Mouse (Mus musculus) neural tube, embryonic 15.5 days (tissue): Measurements from ENCODE around the gene Vasp. TPM values are rescaled to one million over a fixed set of nuclear protein-coding genes. Genes with fewer than 3 reads are reported as not detected.
A peak's percentile ranks its signal among the peaks of the same experiment; 100 is the strongest.

ENCODE experiments used
- ATAC-seq: fragments of 200-750 bp; cut with Nextera tagmentation; 2 replicates; pipeline ENCODE4 v1.8.0; 2017; ENCODE audit warnings: mild to moderate bottlenecking, moderate TSS enrichment, moderate library complexity; ENCODE audit not compliant: low FRiP score
- H3K27ac ChIP-seq: fragments of 300-500 bp; sonication (generic); replicated peaks from 2 replicates; pipeline ENCODE4 v1.5.1; 2015; ENCODE audit warnings: mild to moderate bottlenecking, inconsistent platforms
- H3K27me3 ChIP-seq: fragments of 300-500 bp; sonication (generic); replicated peaks from 2 replicates; pipeline ENCODE4 v1.6.1; 2015; ENCODE audit warnings: inconsistent platforms
- H3K36me3 ChIP-seq: fragments of 300-500 bp; sonication (generic); 2 replicates; pipeline ENCODE4 v1.6.1; 2015; ENCODE audit warnings: inconsistent platforms
- H3K4me1 ChIP-seq: fragments of 300-500 bp; sonication (generic); 2 replicates; pipeline ENCODE4 v1.6.1; 2015; ENCODE audit warnings: inconsistent platforms
- H3K4me2 ChIP-seq: fragments of 300-500 bp; sonication (generic); 2 replicates; pipeline ENCODE4 v1.6.1; 2015; ENCODE audit warnings: inconsistent platforms, mild to moderate bottlenecking, moderate library complexity
- H3K4me3 ChIP-seq: fragments of 300-500 bp; sonication (generic); replicated peaks from 2 replicates; pipeline ENCODE4 v1.5.1; 2015; ENCODE audit warnings: mild to moderate bottlenecking, inconsistent platforms
- H3K9ac ChIP-seq: fragments of 300-500 bp; sonication (generic); replicated peaks from 2 replicates; pipeline ENCODE4 v1.6.1; 2015; ENCODE audit warnings: mild to moderate bottlenecking, inconsistent platforms
- H3K9me3 ChIP-seq: fragments of 300-500 bp; sonication (generic); replicated peaks from 2 replicates; pipeline ENCODE4 v1.6.1; 2016; ENCODE audit warnings: inconsistent platforms
- WGBS: fragments of 180-500 bp; shearing (Covaris S2); methylation state at CpG from one replicate; pipeline ENCODE4 v1.1.7; 2015; ENCODE audit warnings: mixed read lengths; 5-methylcytosine and 5-hydroxymethylcytosine counted together
- polyA plus RNA-seq: library from polyadenylated mRNA; unstranded; fragments of >200 nt; fragmentation: Nextera tagmentation; extraction: Ambion mirVana; gene quantifications from 2 replicates; pipeline ENCODE4 v1.2.1, GENCODE M21; 2015

Vasp gene
- polyA plus RNA-seq, 1 experiment from 2014 or later: 40.9 TPM

DNA sequence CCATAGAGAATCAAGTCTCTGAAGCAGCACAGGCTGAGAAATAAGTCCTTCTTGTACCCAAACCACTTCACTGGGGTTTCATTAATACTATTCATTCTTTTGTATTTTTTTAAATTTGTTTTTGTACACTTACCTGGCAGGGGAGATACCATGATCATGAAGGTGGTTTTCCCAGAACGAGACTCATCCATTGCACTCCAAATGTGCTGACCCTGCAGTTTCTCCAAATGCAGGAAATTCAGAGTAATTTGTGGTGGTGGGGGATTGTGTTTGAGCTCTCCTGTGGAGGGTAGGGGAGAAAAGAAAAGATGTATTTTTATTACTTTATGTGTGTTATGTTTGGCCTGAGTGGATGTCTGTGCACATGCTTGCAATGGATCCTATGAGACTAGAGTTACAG is 29.6 kb downstream of the Vasp start:
- Histone ChIP-seq H3K4me1 (peaks cover 10% of the 10 kb centered on the region), H3K4me3 (no peak overlapping the region), H3K27me3 (no peaks in the 10 kb centered on the region), H3K36me3 (peaks cover 17% of the 10 kb centered on the region), H3K27ac (no peak overlapping the region), H3K9me3 (no peaks in the 10 kb centered on the region), H3K9ac (no peak overlapping the region), H3K4me2 (no peak overlapping the region)
- no peak for ATAC-seq
- 88% methylated on average over 1 of the region's 1 CpGs for WGBS

DNA sequence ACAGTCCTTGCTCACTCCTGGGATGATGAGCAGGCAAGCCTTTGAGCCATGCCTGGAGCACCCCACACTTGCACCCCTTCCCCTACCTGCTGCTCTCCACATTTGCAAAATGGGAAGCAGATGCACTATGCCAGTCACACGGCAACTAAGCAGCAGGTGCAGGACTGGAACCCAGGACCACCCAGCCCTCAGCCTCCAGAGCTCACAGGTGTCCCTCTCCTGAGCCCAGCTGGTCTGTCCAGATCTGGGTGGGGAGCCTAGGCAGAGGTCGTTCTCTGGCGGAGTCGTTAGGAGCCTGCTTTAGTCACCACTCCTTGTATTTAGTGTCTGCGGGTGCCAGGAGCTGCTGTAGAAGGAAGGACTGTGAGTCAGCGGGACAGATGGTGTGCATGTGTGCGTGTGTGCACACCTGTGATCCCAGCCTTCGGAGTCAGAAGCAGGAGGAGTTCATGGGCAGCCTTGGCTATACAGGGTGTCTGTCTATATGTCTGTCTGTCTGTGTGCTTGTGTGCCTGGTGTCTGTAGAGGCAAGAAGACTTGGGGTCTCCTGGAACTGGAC is 30.6 kb downstream of the Vasp start:
- H3K27me3 ChIP-seq: no peaks in the 10 kb centered on the region
- WGBS: 91% methylated on average over 8 of the region's 8 CpGs
- H3K4me3 ChIP-seq: no peak overlapping the region
- H3K36me3 ChIP-seq: peaks cover 14% of the 10 kb centered on the region
- peaks cover 17% of the 10 kb centered on the region for H3K4me1 ChIP-seq
- no peak overlapping the region for H3K27ac ChIP-seq
- no peak overlapping the region for H3K9ac ChIP-seq
- H3K9me3 ChIP-seq: no peaks in the 10 kb centered on the region
- H3K4me2 ChIP-seq: no peak overlapping the region
- no peak for ATAC-seq

DNA sequence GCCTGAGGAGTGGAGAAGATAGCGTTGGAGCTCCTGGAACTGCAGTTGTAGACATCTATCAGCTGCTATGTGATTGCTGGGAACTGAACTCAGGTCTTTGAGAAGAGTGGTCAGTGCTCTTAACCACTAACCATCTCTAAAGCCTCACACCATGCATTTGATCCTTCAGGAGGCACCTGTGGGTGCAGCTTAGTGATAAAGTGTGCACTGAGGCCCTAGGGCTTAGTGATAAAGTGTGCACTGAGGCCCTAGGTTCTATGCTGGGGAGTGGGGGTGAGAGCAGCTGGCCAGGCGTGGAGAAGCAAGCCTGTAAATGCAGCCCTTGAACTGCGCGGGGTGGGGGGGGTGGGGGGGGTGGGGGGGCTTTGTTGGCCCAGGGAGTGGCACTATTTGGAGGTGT is 31.6 kb downstream of the Vasp start:
- H3K9ac ChIP-seq: no peak overlapping the region
- ATAC-seq: no peak
- H3K4me2 ChIP-seq: no peak overlapping the region
- 50% methylated on average over 1 of the region's 4 CpGs for WGBS
- H3K9me3 ChIP-seq: no peaks in the 10 kb centered on the region
- H3K27me3 ChIP-seq: no peaks in the 10 kb centered on the region
- H3K4me3 ChIP-seq: no peak overlapping the region
- 0 out of 2 replicates have a peak overlapping the region, but pooled peaks have one; percentile 23 for H3K27ac ChIP-seq
- 0 out of 2 replicates have a peak, but pooled peaks cover 4% of the 10 kb centered on the region for H3K36me3 ChIP-seq
- peaks cover 20% of the 10 kb centered on the region for H3K4me1 ChIP-seq

DNA sequence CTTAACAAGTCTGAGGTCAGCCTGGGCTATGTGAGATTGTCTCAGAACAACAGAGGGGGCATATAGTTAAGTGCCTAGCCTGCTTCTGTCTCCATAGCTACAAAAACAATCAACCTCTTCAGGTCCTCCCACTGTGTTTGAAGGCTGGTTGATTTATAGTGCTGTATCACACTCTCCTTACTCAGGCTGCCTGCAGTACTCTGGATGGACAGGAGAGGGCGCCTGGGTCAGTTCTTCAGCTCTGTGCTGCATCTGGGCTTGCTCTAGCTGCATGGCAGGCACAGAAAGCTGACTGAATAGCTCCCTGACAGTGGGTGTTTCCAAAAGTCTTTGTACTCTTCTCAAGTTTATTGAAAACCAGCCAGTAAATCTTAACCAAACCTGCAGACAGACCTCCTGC is 32.2 kb downstream of the Vasp start:
- Histone ChIP-seq H3K4me2 (no peak overlapping the region), H3K4me3 (no peak overlapping the region), H3K36me3 (no peaks in the 10 kb centered on the region), H3K27ac (no peak overlapping the region; the same call in 1 of the 2 replicates), H3K9ac (no peak overlapping the region), H3K4me1 (peaks cover 20% of the 10 kb centered on the region), H3K9me3 (no peaks in the 10 kb centered on the region), H3K27me3 (no peaks in the 10 kb centered on the region)
- peak; percentile 94 for ATAC-seq
- 0% methylated on average over 1 of the region's 1 CpGs for WGBS

DNA sequence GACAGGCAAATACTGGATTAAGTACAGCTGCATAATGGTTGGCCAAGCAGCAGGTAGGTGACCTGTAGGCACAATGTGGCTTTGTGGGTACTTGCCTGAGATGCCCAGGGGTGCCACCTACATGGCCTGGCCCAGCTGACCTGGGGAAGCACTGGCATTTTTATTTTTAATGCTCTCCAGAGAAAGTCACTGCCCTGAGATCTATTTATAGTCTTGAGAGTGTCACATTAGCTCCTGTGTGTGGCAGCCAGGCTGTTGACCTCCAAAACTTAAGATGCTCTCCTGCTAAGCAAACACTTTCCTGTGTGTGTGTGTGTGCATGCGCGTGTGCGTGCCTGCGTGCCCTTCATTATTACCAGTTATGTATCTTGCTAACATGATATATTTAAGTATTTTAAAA is 33.3 kb downstream of the Vasp start:
- no peaks in the 10 kb centered on the region for H3K36me3 ChIP-seq
- H3K27ac ChIP-seq: no peak overlapping the region
- WGBS: 96% methylated on average over 4 of the region's 4 CpGs
- H3K4me1 ChIP-seq: peaks cover 20% of the 10 kb centered on the region
- H3K4me3 ChIP-seq: no peak overlapping the region
- no peaks in the 10 kb centered on the region for H3K27me3 ChIP-seq
- no peak for ATAC-seq
- H3K9me3 ChIP-seq: no peaks in the 10 kb centered on the region
- H3K9ac ChIP-seq: no peak overlapping the region
- no peak overlapping the region for H3K4me2 ChIP-seq

DNA sequence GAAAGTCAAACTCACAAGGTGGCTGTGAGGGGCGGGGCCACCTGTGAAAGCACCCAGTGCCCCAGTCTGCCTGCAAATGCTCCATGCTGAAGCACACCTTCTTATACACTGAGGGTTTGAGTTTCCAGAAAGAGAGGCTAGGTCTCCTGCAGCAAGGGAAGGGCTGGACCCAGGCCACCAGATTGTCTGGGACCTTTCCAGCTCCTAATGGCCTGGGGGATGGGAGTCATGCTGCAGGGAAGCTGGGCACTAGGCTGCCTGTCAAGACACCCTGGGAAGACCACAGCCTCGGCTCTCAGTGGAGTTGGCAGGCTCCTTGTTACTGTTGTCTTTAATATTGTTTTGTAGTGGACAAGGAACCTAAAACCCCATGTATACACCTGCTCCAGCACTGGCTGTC is 35.2 kb downstream of the Vasp start:
- H3K4me1 ChIP-seq: peaks cover 20% of the 10 kb centered on the region
- H3K27me3 ChIP-seq: no peaks in the 10 kb centered on the region
- no peak overlapping the region for H3K9ac ChIP-seq
- no peak overlapping the region for H3K4me3 ChIP-seq
- no peaks in the 10 kb centered on the region for H3K9me3 ChIP-seq
- H3K36me3 ChIP-seq: no peaks in the 10 kb centered on the region; the same call in 1 of the 2 replicates
- 73% methylated on average over 2 of the region's 2 CpGs for WGBS
- H3K27ac ChIP-seq: no peak overlapping the region
- H3K4me2 ChIP-seq: no peak overlapping the region
- ATAC-seq: no peak

DNA sequence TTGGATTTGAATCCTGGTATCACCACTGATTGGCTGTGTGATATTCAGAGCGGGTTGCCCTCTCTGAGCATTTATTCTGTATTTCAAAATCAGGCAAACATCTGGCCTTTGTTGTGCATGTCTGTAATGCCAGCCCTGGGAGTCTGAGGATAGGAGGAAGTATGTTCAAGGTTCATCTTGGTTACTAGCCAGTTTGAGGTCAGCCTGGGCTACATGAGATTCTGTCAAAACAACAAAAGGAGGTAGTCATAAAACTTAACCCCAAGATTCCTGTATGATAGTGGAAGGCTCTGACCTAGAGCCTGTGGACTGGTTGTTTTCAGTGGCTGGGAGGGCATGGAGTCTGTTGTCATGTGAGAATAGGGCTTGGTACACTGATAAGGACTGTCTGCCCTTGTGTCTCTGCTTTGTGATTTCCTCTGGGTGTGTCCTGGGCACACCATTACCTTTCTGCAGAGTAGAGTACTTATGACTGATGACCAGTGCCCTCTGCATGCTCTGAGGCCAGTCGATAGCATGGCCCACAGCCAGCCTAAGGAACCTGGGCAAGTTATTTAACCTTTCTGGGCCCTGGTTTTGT is 36.4 kb downstream of the Vasp start:
- ATAC-seq: no peak
- Histone ChIP-seq H3K4me2 (no peak overlapping the region), H3K36me3 (peaks cover 3% of the 10 kb centered on the region; the same call in 1 of the 2 replicates), H3K9me3 (no peaks in the 10 kb centered on the region), H3K9ac (no peak overlapping the region), H3K4me3 (no peak overlapping the region), H3K27me3 (no peaks in the 10 kb centered on the region), H3K27ac (no peak overlapping the region), H3K4me1 (peaks cover 27% of the 10 kb centered on the region)
- WGBS: 92% methylated on average over 2 of the region's 2 CpGs

DNA sequence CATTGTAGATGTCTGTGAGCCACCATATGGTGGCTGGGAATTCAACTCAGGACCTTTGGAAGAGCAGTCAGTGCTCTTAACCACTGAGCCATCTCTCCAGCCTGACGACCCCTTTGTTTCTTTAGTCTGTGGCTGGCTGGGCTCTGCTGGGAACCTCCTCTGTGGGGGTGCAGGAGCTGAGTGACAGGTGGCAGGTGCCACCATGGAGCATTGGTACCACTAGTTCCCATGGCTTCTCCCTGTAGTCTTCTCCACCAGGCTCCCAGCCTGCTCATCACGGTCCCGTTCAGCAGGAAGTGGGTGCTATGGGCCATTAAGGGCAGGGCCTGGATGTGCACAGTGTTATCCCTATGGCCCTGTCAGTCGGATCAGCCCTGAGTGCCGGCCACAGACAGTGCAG is 37.0 kb downstream of the Vasp start:
- H3K27me3 ChIP-seq: no peaks in the 10 kb centered on the region
- WGBS: 79% methylated on average over 5 of the region's 5 CpGs
- no peak overlapping the region for H3K9ac ChIP-seq
- ATAC-seq: no peak
- no peak overlapping the region for H3K4me3 ChIP-seq
- H3K4me2 ChIP-seq: no peak overlapping the region
- H3K36me3 ChIP-seq: peaks cover 3% of the 10 kb centered on the region; the same call in 1 of the 2 replicates
- no peaks in the 10 kb centered on the region for H3K9me3 ChIP-seq
- H3K4me1 ChIP-seq: peaks cover 29% of the 10 kb centered on the region
- H3K27ac ChIP-seq: no peak overlapping the region

DNA sequence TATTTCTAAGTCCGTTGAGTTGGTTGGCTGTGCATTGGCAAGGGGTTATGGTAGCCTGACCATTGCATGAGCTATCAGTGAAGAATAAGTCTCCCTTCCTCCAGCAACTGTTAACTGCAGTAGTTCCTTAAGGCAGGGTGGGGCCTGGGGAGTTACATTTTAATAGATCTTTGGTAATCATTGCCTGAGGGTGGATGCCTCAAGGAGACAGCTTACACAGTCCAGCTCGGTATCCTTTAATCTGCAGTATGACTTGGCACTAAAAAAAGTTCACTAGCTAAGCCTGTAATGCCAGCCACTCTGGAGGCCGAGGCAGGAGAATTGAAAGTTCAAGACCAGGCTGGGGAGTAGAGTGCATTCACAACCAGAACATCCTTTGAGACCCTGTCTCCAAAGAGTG is 39.8 kb downstream of the Vasp start:
- H3K4me1 ChIP-seq: peaks cover 34% of the 10 kb centered on the region
- H3K4me2 ChIP-seq: no peak overlapping the region
- no peak overlapping the region for H3K27ac ChIP-seq
- no peaks in the 10 kb centered on the region for H3K27me3 ChIP-seq
- H3K4me3 ChIP-seq: no peak overlapping the region
- ATAC-seq: no peak
- no peaks in the 10 kb centered on the region for H3K9me3 ChIP-seq
- H3K9ac ChIP-seq: no peak overlapping the region
- 96% methylated on average over 3 of the region's 3 CpGs for WGBS
- H3K36me3 ChIP-seq: peaks cover 3% of the 10 kb centered on the region; the same call in 1 of the 2 replicates

DNA sequence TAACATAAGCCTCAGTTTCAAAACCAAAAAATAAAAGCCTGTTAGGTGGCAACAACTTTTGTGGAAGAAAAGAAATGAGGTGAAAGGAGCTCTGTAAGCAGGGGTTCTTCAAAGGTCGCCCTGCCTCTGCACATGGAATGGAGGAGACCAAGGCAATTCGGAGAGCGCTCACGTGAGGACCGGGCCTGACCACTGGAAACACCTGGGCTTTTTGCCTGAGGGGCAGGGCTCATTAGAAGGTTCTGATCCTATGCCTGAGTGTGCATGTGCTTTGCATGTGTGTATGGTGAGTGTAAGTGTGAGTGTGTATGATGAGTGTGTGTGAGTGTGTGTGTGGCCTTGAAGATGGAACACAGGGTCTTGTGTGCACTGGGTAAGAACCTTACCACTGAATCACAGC is 40.7 kb downstream of the Vasp start:
- ATAC-seq: no peak
- H3K9ac ChIP-seq: peak overlapping the region; percentile 26; the same call in 1 of the 2 replicates
- no peak overlapping the region for H3K27ac ChIP-seq

DNA sequence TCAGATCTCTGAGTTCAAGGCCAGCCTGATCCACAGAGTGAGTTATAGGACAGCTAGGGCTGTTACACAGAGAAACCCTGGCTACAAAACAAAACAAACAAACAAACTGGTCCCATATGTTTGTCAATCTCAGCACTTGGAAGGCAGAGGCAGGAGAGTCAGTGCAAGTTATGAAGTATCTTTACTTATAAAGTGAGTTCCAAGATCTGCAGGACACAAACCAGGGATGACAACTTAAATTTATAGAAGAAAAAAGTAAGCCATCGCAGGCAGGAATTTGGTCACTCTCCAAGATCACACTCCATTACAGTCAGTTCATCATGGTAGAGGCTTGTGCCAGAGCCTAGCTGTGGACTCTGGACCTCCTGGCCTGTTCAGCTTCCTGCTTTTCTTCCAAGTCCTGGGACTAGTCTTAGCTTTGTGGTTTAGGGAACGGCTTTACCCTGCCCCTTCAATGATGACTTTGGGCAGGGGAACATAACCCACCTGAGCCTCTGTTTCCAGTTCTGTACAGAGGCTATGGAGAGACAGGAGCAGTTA is 41.5 kb downstream of the Vasp start:
- Histone ChIP-seq H3K4me3 (no peak overlapping the region), H3K27me3 (no peaks in the 10 kb centered on the region), H3K27ac (no peak overlapping the region), H3K9me3 (no peaks in the 10 kb centered on the region), H3K36me3 (peaks cover 3% of the 10 kb centered on the region; the same call in 1 of the 2 replicates), H3K4me1 (peaks cover 28% of the 10 kb centered on the region), H3K4me2 (peak overlapping the region; percentile 90), H3K9ac (peak overlapping the region; percentile 26)
- no peak for ATAC-seq
- WGBS: 98% methylated on average over 2 of the region's 2 CpGs

More for the DNA sequence above, 40.7 kb downstream of the Vasp start:
- H3K4me2 ChIP-seq: no peak overlapping the region
- no peaks in the 10 kb centered on the region for H3K9me3 ChIP-seq
- 95% methylated on average over 5 of the region's 5 CpGs for WGBS
- H3K4me1 ChIP-seq: peaks cover 30% of the 10 kb centered on the region
- peaks cover 3% of the 10 kb centered on the region; the same call in 1 of the 2 replicates for H3K36me3 ChIP-seq
- no peaks in the 10 kb centered on the region for H3K27me3 ChIP-seq
- H3K4me3 ChIP-seq: no peak overlapping the region

DNA sequence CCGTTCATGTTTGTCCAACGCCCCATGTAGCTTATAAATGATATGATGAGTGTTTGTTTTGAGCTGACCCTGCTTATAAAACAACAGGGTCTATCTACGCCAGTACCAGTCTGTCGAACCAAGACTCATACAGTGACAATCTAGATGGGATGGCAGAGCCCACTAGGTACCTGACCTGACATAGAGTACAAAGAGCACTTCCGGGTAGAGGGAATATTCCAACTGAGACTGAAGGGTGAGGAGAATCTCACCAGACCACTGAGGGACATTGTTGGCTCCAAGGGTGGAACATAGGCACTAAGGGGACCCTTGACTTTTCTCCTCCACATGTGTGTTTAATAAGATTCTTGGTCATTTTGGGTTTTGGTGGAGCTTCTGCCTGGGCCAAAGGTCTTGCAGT is 42.2 kb downstream of the Vasp start:
- peak overlapping the region; percentile 54 for H3K9ac ChIP-seq
- WGBS: 45% methylated on average over 5 of the region's 5 CpGs
- peak overlapping the region; percentile 61 for H3K4me3 ChIP-seq
- ATAC-seq: no peak
- H3K4me1 ChIP-seq: peaks cover 28% of the 10 kb centered on the region
- peaks cover 3% of the 10 kb centered on the region; the same call in 1 of the 2 replicates for H3K36me3 ChIP-seq
- no peaks in the 10 kb centered on the region for H3K9me3 ChIP-seq
- peak overlapping the region; percentile 90 for H3K4me2 ChIP-seq
- peak overlapping the region; percentile 100 for H3K27ac ChIP-seq
- H3K27me3 ChIP-seq: no peaks in the 10 kb centered on the region
